Mouse (Mus musculus) heart, embryonic 13.5 days (tissue): ENCODE measurements around the gene Mpp2. TPM values are rescaled to one million over a fixed set of nuclear protein-coding genes. Genes with fewer than 3 reads are reported as not detected.
A peak's percentile ranks its signal among the peaks of the same experiment; 100 is the strongest.

Experiments
- ATAC-seq: fragments of 200-750 bp; cut with Nextera tagmentation; 2 replicates; pipeline ENCODE4 v1.8.0; 2017; ENCODE audit warnings: moderate TSS enrichment; ENCODE audit not compliant: insufficient number of reproducible peaks, low FRiP score, low TSS enrichment; ENCODE audit errors: extremely low read depth
- H3K27ac ChIP-seq: fragments of 300-500 bp; sonication (generic); replicated peaks from 2 replicates; pipeline ENCODE4 v1.5.1; 2015; ENCODE audit warnings: moderate library complexity, mild to moderate bottlenecking, inconsistent platforms
- H3K27me3 ChIP-seq: fragments of 300-500 bp; sonication (generic); replicated peaks from 2 replicates; pipeline ENCODE4 v1.6.1; 2015; ENCODE audit warnings: mild to moderate bottlenecking, inconsistent platforms
- H3K36me3 ChIP-seq: fragments of 300-500 bp; sonication (generic); 2 replicates; pipeline ENCODE4 v1.6.1; 2015; ENCODE audit warnings: mild to moderate bottlenecking, inconsistent platforms
- H3K4me1 ChIP-seq: fragments of 300-500 bp; sonication (generic); 2 replicates; pipeline ENCODE4 v1.6.1; 2015; ENCODE audit warnings: inconsistent platforms
- H3K4me2 ChIP-seq: fragments of 300-500 bp; sonication (generic); 2 replicates; pipeline ENCODE4 v1.6.1; 2015; ENCODE audit warnings: inconsistent platforms, mild to moderate bottlenecking, moderate library complexity
- H3K4me3 ChIP-seq: fragments of 300-500 bp; sonication (generic); 2 replicates; pipeline ENCODE4 v1.5.1; 2015; ENCODE audit warnings: moderate library complexity, mild to moderate bottlenecking, inconsistent platforms
- H3K9ac ChIP-seq: fragments of 300-500 bp; sonication (generic); 2 replicates; pipeline ENCODE4 v1.6.1; 2015; ENCODE audit warnings: inconsistent platforms, mild to moderate bottlenecking, moderate library complexity
- H3K9me3 ChIP-seq: fragments of 300-500 bp; sonication (generic); 2 replicates; pipeline ENCODE4 v1.6.1; 2016; ENCODE audit warnings: inconsistent platforms
- WGBS: fragments of 180-500 bp; shearing (Covaris S2); methylation state at CpG from one replicate; pipeline ENCODE4 v1.1.7; 2015; ENCODE audit warnings: mixed read lengths; 5-methylcytosine and 5-hydroxymethylcytosine counted together
- polyA plus RNA-seq: library from polyadenylated mRNA; unstranded; fragments of >200 nt; fragmentation: Nextera tagmentation; extraction: Ambion mirVana; gene quantifications from 2 replicates; pipeline ENCODE4 v1.2.1, GENCODE M21; 2015

The Mpp2 gene
- polyA plus RNA-seq, 1 experiment from 2014 or later: 11.0 TPM

GRCm38 (mm10) chr11:102035456-102035960 is 52.8 kb downstream of the Mpp2 start:
- WGBS: 63% methylated on average over 5 of the region's 5 CpGs
- Histone ChIP-seq H3K27ac (no peak overlapping the region), H3K4me2 (no peak overlapping the region), H3K4me3 (no peak overlapping the region), H3K36me3 (no peaks in the 10 kb centered on the region), H3K9me3 (no peaks in the 10 kb centered on the region), H3K4me1 (peaks cover 3% of the 10 kb centered on the region; the same call in 1 of the 2 replicates), H3K9ac (no peak overlapping the region), H3K27me3 (0 out of 2 replicates have a peak, but pooled peaks cover 4% of the 10 kb centered on the region)
- ATAC-seq: no peak

GRCm38 (mm10) chr11:102034887-102035286 is 53.4 kb downstream of the Mpp2 start:
- 66% methylated on average over 8 of the region's 8 CpGs for WGBS
- H3K9ac ChIP-seq: no peak overlapping the region

GRCm38 (mm10) chr11:102033055-102033591 is 55.2 kb downstream of the Mpp2 start:
- H3K27ac ChIP-seq: no peak overlapping the region
- H3K27me3 ChIP-seq: peaks cover 6% of the 10 kb centered on the region
- no peak overlapping the region for H3K9ac ChIP-seq
- H3K4me2 ChIP-seq: no peak overlapping the region
- ATAC-seq: no peak
- no peaks in the 10 kb centered on the region for H3K9me3 ChIP-seq
- WGBS: 87% methylated on average over 12 of the region's 12 CpGs
- H3K36me3 ChIP-seq: no peaks in the 10 kb centered on the region
- H3K4me3 ChIP-seq: no peak overlapping the region
- H3K4me1 ChIP-seq: peaks cover 6% of the 10 kb centered on the region

More at GRCm38 (mm10) chr11:102034887-102035286, 53.4 kb downstream of the Mpp2 start:
- Histone ChIP-seq H3K9me3 (no peaks in the 10 kb centered on the region), H3K4me3 (no peak overlapping the region), H3K4me2 (no peak overlapping the region), H3K27ac (no peak overlapping the region), H3K27me3 (0 out of 2 replicates have a peak, but pooled peaks cover 4% of the 10 kb centered on the region), H3K4me1 (peaks cover 8% of the 10 kb centered on the region), H3K36me3 (no peaks in the 10 kb centered on the region)
- no peak for ATAC-seq

- Histone ChIP-seq H3K9me3 (no peaks in the 10 kb centered on the region), H3K27ac (no peak overlapping the region), H3K36me3 (no peaks in the 10 kb centered on the region), H3K27me3 (peaks cover 11% of the 10 kb centered on the region), H3K4me2 (no peak overlapping the region), H3K9ac (no peak overlapping the region), H3K4me3 (no peak overlapping the region), H3K4me1 (peaks cover 17% of the 10 kb centered on the region)
- ATAC-seq: no peak
- 70% methylated on average over 7 of the region's 7 CpGs for WGBS
These were observed 57.2 kb downstream of the Mpp2 start for GRCm38 (mm10) chr11:102031149-102031548.

- 42% methylated on average over 7 of the region's 7 CpGs for WGBS
- H3K9ac ChIP-seq: no peak overlapping the region
- no peaks in the 10 kb centered on the region for H3K36me3 ChIP-seq
These were observed 58.3 kb downstream of the Mpp2 start for GRCm38 (mm10) chr11:102029966-102030365.

GRCm38 (mm10) chr11:102029304-102029703 is 59.0 kb downstream of the Mpp2 start:
- no peak for ATAC-seq
- H3K27me3 ChIP-seq: peaks cover 28% of the 10 kb centered on the region
- WGBS: 77% methylated on average over 4 of the region's 4 CpGs
- H3K36me3 ChIP-seq: no peaks in the 10 kb centered on the region
- no peak overlapping the region for H3K4me2 ChIP-seq
- no peak overlapping the region for H3K9ac ChIP-seq
- no peak overlapping the region for H3K27ac ChIP-seq
- H3K9me3 ChIP-seq: no peaks in the 10 kb centered on the region
- no peak overlapping the region for H3K4me3 ChIP-seq
- H3K4me1 ChIP-seq: peaks cover 24% of the 10 kb centered on the region

More at GRCm38 (mm10) chr11:102029966-102030365, 58.3 kb downstream of the Mpp2 start:
- Histone ChIP-seq H3K4me2 (no peak overlapping the region), H3K4me1 (peaks cover 24% of the 10 kb centered on the region), H3K27me3 (peaks cover 21% of the 10 kb centered on the region), H3K9me3 (no peaks in the 10 kb centered on the region), H3K27ac (no peak overlapping the region), H3K4me3 (no peak overlapping the region)
- no peak for ATAC-seq

- WGBS: 72% methylated on average over 6 of the region's 6 CpGs
- H3K27me3 ChIP-seq: peaks cover 32% of the 10 kb centered on the region
- H3K9ac ChIP-seq: peak within 1 kb of the TSS; percentile 84
- H3K4me1 ChIP-seq: peaks cover 24% of the 10 kb centered on the region
- H3K36me3 ChIP-seq: 0 out of 2 replicates have a peak, but pooled peaks cover under 1% of the 10 kb centered on the region
- no peak within 1 kb of the TSS for H3K27ac ChIP-seq
- ATAC-seq: no peak
- H3K4me3 ChIP-seq: peak within 1 kb of the TSS; percentile 71
- no peaks in the 10 kb centered on the region for H3K9me3 ChIP-seq
- H3K4me2 ChIP-seq: peak within 1 kb of the TSS; percentile 96
These were observed 60.1 kb downstream of the Mpp2 start, which contains the start of gene Mpp3 for GRCm38 (mm10) chr11:102028087-102028816. Mpp3 (minus strand) TSS chr11:102028461.

- peak overlapping the region; percentile 96 for H3K4me2 ChIP-seq
- H3K27ac ChIP-seq: no peak overlapping the region
- peaks cover 4% of the 10 kb centered on the region for H3K36me3 ChIP-seq
- WGBS: 6% methylated on average over 12 of the region's 12 CpGs
- no peaks in the 10 kb centered on the region for H3K9me3 ChIP-seq
- peaks cover 34% of the 10 kb centered on the region for H3K27me3 ChIP-seq
- H3K4me3 ChIP-seq: peak overlapping the region; percentile 71
- H3K4me1 ChIP-seq: peaks cover 24% of the 10 kb centered on the region
- no peak for ATAC-seq
- peak overlapping the region; percentile 84 for H3K9ac ChIP-seq
These were observed 60.8 kb downstream of the Mpp2 start for GRCm38 (mm10) chr11:102027361-102028017.

GRCm38 (mm10) chr11:102026694-102027360 is 61.5 kb downstream of the Mpp2 start:
- Histone ChIP-seq H3K4me3 (peak overlapping the region; percentile 71), H3K4me1 (peaks cover 24% of the 10 kb centered on the region), H3K36me3 (peaks cover 4% of the 10 kb centered on the region), H3K27ac (peak overlapping the region; percentile 32; the same call in 1 of the 2 replicates), H3K4me2 (peak overlapping the region; percentile 96), H3K27me3 (peaks cover 34% of the 10 kb centered on the region), H3K9me3 (no peaks in the 10 kb centered on the region), H3K9ac (peak overlapping the region; percentile 84)
- 1% methylated on average over 41 of the region's 73 CpGs for WGBS
- peak; percentile 72; the same call in 1 of the 2 replicates for ATAC-seq

- H3K4me1 ChIP-seq: peaks cover 24% of the 10 kb centered on the region
- H3K9ac ChIP-seq: peak overlapping the region; percentile 84
- no peak for ATAC-seq
- 5% methylated on average over 21 of the region's 23 CpGs for WGBS
- no peak overlapping the region for H3K27ac ChIP-seq
- H3K4me3 ChIP-seq: peak overlapping the region; percentile 71
- H3K4me2 ChIP-seq: peak overlapping the region; percentile 96
- no peaks in the 10 kb centered on the region for H3K9me3 ChIP-seq
- peaks cover 4% of the 10 kb centered on the region for H3K36me3 ChIP-seq
- H3K27me3 ChIP-seq: peaks cover 34% of the 10 kb centered on the region
These were observed 62.2 kb downstream of the Mpp2 start for GRCm38 (mm10) chr11:102025991-102026660.
